Mouse (Mus musculus) CH12.LX (cell line): ENCODE measurements around the gene Kif1bp. TPM values are rescaled to one million over a fixed set of nuclear protein-coding genes. Genes with fewer than 3 reads are reported as not detected.

Source experiments
- DNase-seq: peaks from one replicate; pipeline ENCODE4 v3.0.0-alpha.2; 2013; ENCODE audit errors: extremely low read depth
- H3K27ac ChIP-seq: 2 replicates; pipeline ENCODE4 v1.5.1; 2012; ENCODE audit warnings: low read depth, mild to moderate bottlenecking, control low read depth, moderate library complexity; ENCODE audit not compliant: insufficient read depth
- H3K27me3 ChIP-seq: replicated peaks from 2 replicates; pipeline ENCODE3; 2012; ENCODE audit warnings: inconsistent platforms
- H3K36me3 ChIP-seq, 2 experiments: replicated peaks in 1 of 2; 2 replicates each; pipeline versions ENCODE3 to v1.6.1; 2012; ENCODE audit warnings: inconsistent platforms in 1 of 2, low read length in 1 of 2, mild to moderate bottlenecking in 1 of 2, mixed read lengths in 1 of 2, moderate library complexity in 1 of 2; ENCODE audit not compliant: control insufficient read depth in 1 of 2, insufficient read depth in 1 of 2
- H3K4me1 ChIP-seq, 2 experiments: 2 replicates each; pipeline ENCODE4 v1.6.1; 2012; ENCODE audit warnings: inconsistent platforms in 1 of 2, moderate library complexity in 1 of 2; ENCODE audit not compliant: insufficient read depth in 2 of 2, control insufficient read depth in 1 of 2
- H3K4me2 ChIP-seq: 2 replicates; pipeline ENCODE4 v1.6.1; 2012; ENCODE audit warnings: low read depth, mild to moderate bottlenecking, control low read depth; ENCODE audit not compliant: poor library complexity, insufficient read depth, severe bottlenecking
- H3K4me3 ChIP-seq, 3 experiments: fragments of 150-350 bp in 1 of 3; sonication (generic) in 1 of 3; replicated peaks in 1 of 3; 2 replicates each; pipeline versions ENCODE3 to v1.5.1; 2011 to 2012; ENCODE audit warnings: low read depth in 2 of 3, low read length in 2 of 3, mild to moderate bottlenecking in 2 of 3, moderate library complexity in 2 of 3, control low read depth in 1 of 3, improper control_type of control experiment in 1 of 3, inconsistent platforms in 1 of 3, mixed read lengths in 1 of 3; ENCODE audit not compliant: poor library complexity in 1 of 3
- H3K79me2 ChIP-seq: replicated peaks from 2 replicates; pipeline ENCODE4 v1.6.1; 2012; ENCODE audit warnings: mild to moderate bottlenecking, moderate library complexity; ENCODE audit not compliant: control insufficient read depth, poor library complexity, insufficient read depth, severe bottlenecking; ENCODE audit errors: extremely low read depth
- H3K9ac ChIP-seq: 2 replicates; pipeline ENCODE4 v1.6.1; 2012; ENCODE audit warnings: low read depth, mild to moderate bottlenecking, control low read depth, moderate library complexity; ENCODE audit not compliant: insufficient read depth
- H3K9me3 ChIP-seq: replicated peaks from 2 replicates; pipeline ENCODE3; 2012; ENCODE audit warnings: low read length, inconsistent platforms, mixed read lengths
- BHLHE40 ChIP-seq: IDR thresholded peaks from 2 replicates; pipeline ENCODE4 v1.6.1; 2011; ENCODE audit warnings: mild to moderate bottlenecking, low read depth, low read length, improper control_type of control experiment
- CHD1 ChIP-seq: IDR thresholded peaks from 2 replicates; pipeline ENCODE4 v1.6.1; 2012; ENCODE audit warnings: low read depth, low read length, improper control_type of control experiment, inconsistent platforms
- CTCF ChIP-seq, 2 experiments: IDR thresholded peaks in 1 of 2; conservative IDR thresholded peaks in 1 of 2; 2 replicates each; pipeline ENCODE4 v1.5.1; 2011 to 2012; ENCODE audit warnings: low read depth in 2 of 2, low read length in 2 of 2, improper control_type of control experiment in 1 of 2, inconsistent platforms in 1 of 2, mild to moderate bottlenecking in 1 of 2, moderate library complexity in 1 of 2
- E2F4 ChIP-seq: IDR thresholded peaks from 2 replicates; pipeline ENCODE4 v1.6.1; 2011; ENCODE audit warnings: low read depth, low read length, improper control_type of control experiment; ENCODE audit not compliant: insufficient replicate concordance
- EP300 ChIP-seq: IDR thresholded peaks from 2 replicates; pipeline ENCODE4 v1.6.1; 2011; ENCODE audit warnings: low read length, improper control_type of control experiment
- ETS1 ChIP-seq: conservative IDR thresholded peaks from 2 replicates; pipeline ENCODE4 v1.6.1; 2012; ENCODE audit warnings: low read depth, mild to moderate bottlenecking, inconsistent platforms, low read length, improper control_type of control experiment, moderate library complexity
- HCFC1 ChIP-seq: IDR thresholded peaks from 2 replicates; pipeline ENCODE4 v1.6.1; 2012; ENCODE audit warnings: low read depth, mild to moderate bottlenecking, inconsistent platforms, low read length, improper control_type of control experiment
- IRF4 ChIP-seq: IDR thresholded peaks from 2 replicates; pipeline ENCODE4 v1.6.1; 2014; ENCODE audit warnings: low read depth, mild to moderate bottlenecking, inconsistent platforms, low read length, improper control_type of control experiment
- JUND ChIP-seq: conservative IDR thresholded peaks from 2 replicates; pipeline ENCODE4 v1.6.1; 2011; ENCODE audit warnings: low read depth, low read length, improper control_type of control experiment
- MAX ChIP-seq: IDR thresholded peaks from 2 replicates; pipeline ENCODE4 v1.6.1; 2011; ENCODE audit warnings: low read length, improper control_type of control experiment
- MEF2A ChIP-seq: IDR thresholded peaks from 2 replicates; pipeline ENCODE4 v1.6.1; 2014; ENCODE audit warnings: low read depth, mild to moderate bottlenecking, inconsistent platforms, low read length, improper control_type of control experiment, borderline replicate concordance
- MXI1 ChIP-seq: IDR thresholded peaks from 2 replicates; pipeline ENCODE4 v1.6.1; 2011; ENCODE audit warnings: mild to moderate bottlenecking, low read depth, low read length, improper control_type of control experiment
- MYC ChIP-seq: IDR thresholded peaks from 2 replicates; pipeline ENCODE4 v1.6.1; 2011; ENCODE audit warnings: low read depth, mild to moderate bottlenecking, improper control_type of control experiment, low read length
- PAX5 ChIP-seq: IDR thresholded peaks from 2 replicates; pipeline ENCODE4 v1.6.1; 2012; ENCODE audit warnings: low read length, inconsistent platforms, mixed read lengths
- POLR2AphosphoS2 ChIP-seq: IDR thresholded peaks from 2 replicates; pipeline ENCODE4 v1.6.1; 2011; ENCODE audit warnings: low read depth, low read length, improper control_type of control experiment
- RAD21 ChIP-seq: IDR thresholded peaks from 2 replicates; pipeline ENCODE4 v1.6.1; 2011; ENCODE audit warnings: low read depth, mild to moderate bottlenecking, low read length, improper control_type of control experiment, moderate library complexity
- RCOR1 ChIP-seq: conservative IDR thresholded peaks from 2 replicates; pipeline ENCODE4 v1.6.1; 2012; ENCODE audit warnings: low read depth, mild to moderate bottlenecking, inconsistent platforms, low read length, improper control_type of control experiment
- SIN3A ChIP-seq: IDR thresholded peaks from 2 replicates; pipeline ENCODE4 v1.6.1; 2012; ENCODE audit warnings: low read length, improper control_type of control experiment, inconsistent platforms
- SMC3 ChIP-seq: IDR thresholded peaks from 2 replicates; pipeline ENCODE4 v1.6.1; 2011; ENCODE audit warnings: low read depth, low read length, improper control_type of control experiment
- TCF12 ChIP-seq: IDR thresholded peaks from 2 replicates; pipeline ENCODE4 v1.6.1; 2014; ENCODE audit warnings: low read depth, mild to moderate bottlenecking, inconsistent platforms, low read length, improper control_type of control experiment
- USF1 ChIP-seq: IDR thresholded peaks from 2 replicates; pipeline ENCODE4 v1.6.1; 2014; ENCODE audit warnings: low read depth, mild to moderate bottlenecking, inconsistent platforms, low read length, improper control_type of control experiment
- USF2 ChIP-seq: conservative IDR thresholded peaks from 2 replicates; pipeline ENCODE4 v1.6.1; 2011; ENCODE audit warnings: low read depth, low read length, improper control_type of control experiment
- ZKSCAN1 ChIP-seq: IDR thresholded peaks from 2 replicates; pipeline ENCODE4 v1.6.1; 2012; ENCODE audit warnings: low read depth, inconsistent platforms, low read length, improper control_type of control experiment, borderline replicate concordance
- ZNF384 ChIP-seq: IDR thresholded peaks from 2 replicates; pipeline ENCODE4 v1.6.1; 2012; ENCODE audit warnings: low read depth, low read length, improper control_type of control experiment, inconsistent platforms
- dilution Hi-C: fragments of 300-500 bp; cut with MboI; formaldehyde crosslinking; loops from 2 replicates; pipeline ENCODE4 v1.14.3; 2020; ENCODE audit warnings: low sequenced_read_pairs; ENCODE audit not compliant: extremely low pct_unique_long_range_greater_than_20kb, extremely low pct_ligation_motif_present
- in situ Hi-C: fragments of 300-500 bp; cut with MboI; formaldehyde crosslinking; loops from 3 replicates; pipeline ENCODE4 v1.14.3; 2019; ENCODE audit warnings: low sequenced_read_pairs, low pct_ligation_motif_present, low pct_unique_long_range_greater_than_20kb, mixed read lengths
- polyA plus RNA-seq: library from polyadenylated mRNA; unstranded; fragments of >175 nt; gene quantifications from 2 replicates; pipeline ENCODE4 v1.2.1, GENCODE M21; 2012; ENCODE audit warnings: low read depth; ENCODE audit not compliant: insufficient read length
- total RNA-seq, 2 experiments: library from RNA; depleted of rRNA; stranded (reverse); fragments of 300-350 nt in 1 of 2; fragments of >200 nt in 1 of 2; gene quantifications; 2 replicates each; pipeline ENCODE4 v1.2.3; 2012 to 2014

The Kif1bp gene
- total and polyA plus RNA-seq, 3 experiments, result 12.9 to 23.1 (median 15.3) TPM

- DNase-seq, result no peak
- in situ Hi-C loops (no loop called here), dilution Hi-C loops (no loop called here)
- Histone ChIP-seq H3K36me3 (peaks cover 2 to 4% of the 10 kb centered on the region in 2 experiments), H3K27me3 (no peaks in the 10 kb centered on the region), H3K9ac (no peak overlapping the region), H3K4me3 (peak overlapping the region in 2 of 3 experiments; percentile 77 to 95), H3K4me2 (peak overlapping the region; percentile 95; the same call in 1 of the 2 replicates), H3K4me1 (peaks cover 3 to 10% of the 10 kb centered on the region in 2 experiments; a peak in 3 of 4 replicates), H3K9me3 (no peaks in the 10 kb centered on the region), H3K27ac (no peak overlapping the region), H3K79me2 (peaks cover 27% of the 10 kb centered on the region)
- no peak for TF ChIP-seq MEF2A
- peak in 1 of 2 experiments; percentile 27; a peak in 1 of 4 replicates for TF ChIP-seq CTCF (conservative IDR thresholded peaks at IDR 0.05 in 1 of 2, IDR thresholded peaks at IDR 0.05 in 1 of 2; ENCODE audit: low read depth in 2 of 2, low read length in 2 of 2)
These were observed 25.9 kb upstream of the Kif1bp start for GRCm38 (mm10) chr10:62604161-62604560.

DNA sequence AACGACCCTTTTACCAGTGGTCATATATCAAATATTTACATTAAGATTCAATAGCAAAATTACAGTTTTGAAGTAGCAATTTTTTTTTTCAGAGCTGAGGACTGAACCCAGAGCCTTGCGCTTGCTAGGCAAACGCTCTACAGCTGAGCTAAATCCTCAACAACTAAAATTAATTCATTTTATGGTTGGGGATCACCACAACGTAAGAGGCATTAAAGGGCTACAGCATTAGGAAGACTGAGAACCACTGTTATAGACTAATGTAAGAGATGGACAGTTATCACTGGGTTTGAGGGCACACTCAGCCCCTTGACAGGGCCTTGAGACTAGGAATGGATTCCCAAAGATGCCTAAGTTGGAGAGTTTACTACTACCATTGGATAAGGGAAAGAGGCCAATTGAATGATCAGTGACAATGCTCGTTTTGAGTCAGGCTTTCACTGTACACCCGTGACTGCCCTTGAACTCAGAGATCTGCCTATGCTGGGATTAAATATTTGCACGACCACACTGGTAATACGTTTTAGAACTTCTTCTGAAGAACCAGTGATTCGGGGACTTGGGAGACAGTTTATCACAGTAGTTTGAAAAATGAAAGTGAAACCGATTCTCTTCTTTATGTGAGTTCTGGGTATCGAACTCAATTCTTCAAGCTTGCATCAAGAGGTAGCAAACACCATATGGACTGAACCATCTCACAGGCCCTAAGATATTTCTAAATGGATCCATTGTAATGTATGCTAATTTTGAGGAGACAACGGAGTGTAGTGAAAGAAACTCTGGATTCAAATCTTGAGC, 25.2 kb upstream of the Kif1bp start:
- H3K4me3 ChIP-seq, result peak overlapping the region; percentile 71 to 95 (median 77)
- H3K9me3 ChIP-seq, result no peaks in the 10 kb centered on the region
- no peaks in the 10 kb centered on the region for H3K27me3 ChIP-seq
- in situ Hi-C loops (no loop called here), dilution Hi-C loops (no loop called here)
- H3K4me2 ChIP-seq, result peak overlapping the region; percentile 95
- H3K27ac ChIP-seq, result peak overlapping the region; percentile 86
- H3K9ac ChIP-seq, result peak overlapping the region; percentile 25
- H3K79me2 ChIP-seq, result peaks cover 35% of the 10 kb centered on the region
- no peak for TF ChIP-seq SMC3
- TF ChIP-seq IRF4, result peak; percentile 49
- TF ChIP-seq MYC, result no peak; the same call in 1 of the 2 replicates
- TF ChIP-seq CHD1, result 0 out of 2 replicates have a peak, but pooled peaks have one; percentile 18
- TF ChIP-seq EP300, result no peak
- no peak for TF ChIP-seq MEF2A
- TF ChIP-seq SIN3A, result no peak
- TF ChIP-seq HCFC1, result no peak
- TF ChIP-seq RCOR1, result no peak
- no peak for TF ChIP-seq ZKSCAN1
- no peak for TF ChIP-seq PAX5
- no peak for TF ChIP-seq MXI1
- TF ChIP-seq RAD21, result no peak
- TF ChIP-seq ZNF384, result no peak
- peak; percentile 26; the same call in 1 of the 2 replicates for TF ChIP-seq BHLHE40
- TF ChIP-seq USF1, result no peak
- no peak for TF ChIP-seq MAX
- TF ChIP-seq ETS1, result no peak; the same call in 1 of the 2 replicates
- no peak for TF ChIP-seq USF2
- no peak for TF ChIP-seq POLR2AphosphoS2
- no peak for TF ChIP-seq JUND
- TF ChIP-seq TCF12, result no peak
- no peak for TF ChIP-seq CTCF (conservative IDR thresholded peaks at IDR 0.05 in 1 of 2, IDR thresholded peaks at IDR 0.05 in 1 of 2; ENCODE audit: low read depth in 2 of 2, low read length in 2 of 2)
- TF ChIP-seq E2F4, result no peak
- DNase-seq, result peak; percentile 45
- peaks cover 3 to 12% of the 10 kb centered on the region in 2 experiments; a peak in 3 of 4 replicates for H3K4me1 ChIP-seq
- peaks cover 4 to 8% of the 10 kb centered on the region in 2 experiments for H3K36me3 ChIP-seq
